Mouse (Mus musculus): ENCODE measurements at regions not wholly inside any gene's neighbourhood (a gene's known extent, or its start where the extent isn't known, plus 50 kb on each side); places are given as distances from the start of the nearest gene placed in this dataset.
A peak's percentile ranks its signal among the peaks of the same experiment; 100 is the strongest.

- intact Hi-C loops (cut with DNase I) = no loop called here
- peak; percentile 53 for DNase-seq (ENCODE audit: low spot score)
These were observed 104.5 kb upstream of the Phactr1 start for GRCm38 (mm10) chr13:42575725-42576426.

GRCm38 (mm10) chr13:42579471-42579870 is 101.0 kb upstream of the Phactr1 start:
- intact Hi-C loops (cut with DNase I) = no loop called here

GRCm38 (mm10) chr13:42589136-42589535 is 91.3 kb upstream of the Phactr1 start:
- DNase-seq (ENCODE audit: low spot score) = no peak
- intact Hi-C loops (cut with DNase I) = loop anchor here (1.0 to 2.0 kb wide), 2 partner anchors 286 to 414 kb away; no protein-coding TSS in a partner anchor

More at GRCm38 (mm10) chr13:42579471-42579870, 101.0 kb upstream of the Phactr1 start:
- no peak for DNase-seq (ENCODE audit: low spot score)

- no peak for DNase-seq (ENCODE audit: low spot score)
- intact Hi-C loops (cut with DNase I) = loop anchor here (1.0 to 2.0 kb wide), 3 partner anchors 286 to 881 kb away; no protein-coding TSS in a partner anchor
These were observed 90.8 kb upstream of the Phactr1 start for GRCm38 (mm10) chr13:42589607-42590006.

- intact Hi-C loops (cut with DNase I) = loop anchor here (2.0 kb wide), 1 partner anchor 882 kb away; no protein-coding TSS in a partner anchor
- no peak for DNase-seq (ENCODE audit: low spot score)
These were observed 90.0 kb upstream of the Phactr1 start for GRCm38 (mm10) chr13:42590415-42590814.

GRCm38 (mm10) chr13:42592945-42593344 is 87.5 kb upstream of the Phactr1 start:
- no peak for DNase-seq (ENCODE audit: low spot score)
- intact Hi-C loops (cut with DNase I) = no loop called here

- no peak for DNase-seq (ENCODE audit: low spot score)
- intact Hi-C loops (cut with DNase I) = no loop called here
These were observed 86.8 kb upstream of the Phactr1 start for GRCm38 (mm10) chr13:42593488-42594170.

- DNase-seq (ENCODE audit: low spot score) = no peak
- intact Hi-C loops (cut with DNase I) = no loop called here
These were observed 85.2 kb upstream of the Phactr1 start for GRCm38 (mm10) chr13:42595180-42595579.

GRCm38 (mm10) chr13:42597781-42598180 is 82.6 kb upstream of the Phactr1 start:
- intact Hi-C loops (cut with DNase I) = no loop called here
- DNase-seq (ENCODE audit: low spot score) = no peak

- DNase-seq (ENCODE audit: low spot score) = no peak
- intact Hi-C loops (cut with DNase I) = no loop called here
These were observed 77.1 kb upstream of the Phactr1 start for GRCm38 (mm10) chr13:42603308-42603707.

GRCm38 (mm10) chr13:42607735-42608134 is 72.7 kb upstream of the Phactr1 start:
- DNase-seq (ENCODE audit: low spot score) = no peak
- intact Hi-C loops (cut with DNase I) = no loop called here

GRCm38 (mm10) chr13:42608963-42609362 is 71.5 kb upstream of the Phactr1 start:
- no peak for DNase-seq (ENCODE audit: low spot score)
- intact Hi-C loops (cut with DNase I) = no loop called here

- intact Hi-C loops (cut with DNase I) = no loop called here
- DNase-seq (ENCODE audit: low spot score) = no peak
These were observed 67.1 kb upstream of the Phactr1 start for GRCm38 (mm10) chr13:42613326-42613725.

- intact Hi-C loops (cut with DNase I) = no loop called here
- no peak for DNase-seq (ENCODE audit: low spot score)
These were observed 64.6 kb upstream of the Phactr1 start for GRCm38 (mm10) chr13:42615826-42616225.

GRCm38 (mm10) chr13:42617225-42617624 is 63.2 kb upstream of the Phactr1 start:
- intact Hi-C loops (cut with DNase I) = no loop called here
- no peak for DNase-seq (ENCODE audit: low spot score)

GRCm38 (mm10) chr13:42617844-42618243 is 62.6 kb upstream of the Phactr1 start:
- no peak for DNase-seq (ENCODE audit: low spot score)
- intact Hi-C loops (cut with DNase I) = no loop called here

GRCm38 (mm10) chr13:42619555-42620280 is 60.7 kb upstream of the Phactr1 start:
- intact Hi-C loops (cut with DNase I) = loop anchor here (5.0 kb wide), 1 partner anchor 203 kb away; no protein-coding TSS in a partner anchor

GRCm38 (mm10) chr13:42623491-42623890 is 56.9 kb upstream of the Phactr1 start:
- intact Hi-C loops (cut with DNase I) = loop anchor here (2.0 to 5.0 kb wide), 2 partner anchors 169 to 199 kb away; no protein-coding TSS in a partner anchor
- DNase-seq (ENCODE audit: low spot score) = no peak

More at GRCm38 (mm10) chr13:42619555-42620280, 60.7 kb upstream of the Phactr1 start:
- no peak for DNase-seq (ENCODE audit: low spot score)
